Mouse (Mus musculus) embryonic facial prominence, embryonic 12.5 days (tissue): ENCODE results near the gene Napsa. TPM values are rescaled to one million over a fixed set of nuclear protein-coding genes. Genes with fewer than 3 reads are reported as not detected.

ENCODE experiments used
- ATAC-seq: fragments of 200-750 bp; cut with Nextera tagmentation; 2 replicates; pipeline ENCODE4 v1.8.0; 2017; ENCODE audit not compliant: insufficient number of reproducible peaks, insufficient read depth, low FRiP score, low TSS enrichment
- H3K27ac ChIP-seq: fragments of 300-500 bp; sonication (generic); 2 replicates; pipeline ENCODE4 v1.5.1; 2016; ENCODE audit warnings: mild to moderate bottlenecking
- H3K27me3 ChIP-seq: fragments of 300-500 bp; sonication (generic); 2 replicates; pipeline ENCODE4 v1.6.1; 2016; ENCODE audit warnings: mild to moderate bottlenecking, moderate library complexity
- H3K36me3 ChIP-seq: fragments of 300-500 bp; sonication (generic); 2 replicates; pipeline ENCODE4 v1.6.1; 2016; ENCODE audit warnings: mild to moderate bottlenecking
- H3K4me1 ChIP-seq: fragments of 300-500 bp; sonication (generic); 2 replicates; pipeline ENCODE4 v1.6.1; 2016
- H3K4me2 ChIP-seq: fragments of 300-500 bp; sonication (generic); replicated peaks from 2 replicates; pipeline ENCODE4 v1.6.1; 2016; ENCODE audit warnings: mild to moderate bottlenecking, moderate library complexity
- H3K4me3 ChIP-seq: fragments of 300-500 bp; sonication (generic); 2 replicates; pipeline ENCODE4 v1.5.1; 2016; ENCODE audit warnings: mild to moderate bottlenecking
- H3K9ac ChIP-seq: fragments of 300-500 bp; sonication (generic); 2 replicates; pipeline ENCODE4 v1.6.1; 2016; ENCODE audit warnings: mild to moderate bottlenecking, moderate library complexity
- H3K9me3 ChIP-seq: fragments of 300-500 bp; sonication (generic); 2 replicates; pipeline ENCODE4 v1.6.1; 2016; ENCODE audit warnings: mild to moderate bottlenecking, moderate library complexity
- WGBS: fragments of 180-500 bp; shearing (Covaris S2); methylation state at CpG from one replicate; pipeline ENCODE4 v1.1.7; 2016; 5-methylcytosine and 5-hydroxymethylcytosine counted together
- polyA plus RNA-seq: library from polyadenylated mRNA; unstranded; fragments of >200 nt; fragmentation: Nextera tagmentation; extraction: Ambion mirVana; gene quantifications from 2 replicates; pipeline ENCODE4 v1.2.1, GENCODE M21; 2016

Gene Napsa
- polyA plus RNA-seq, 1 experiment from 2014 or later = 1.1 TPM

DNA sequence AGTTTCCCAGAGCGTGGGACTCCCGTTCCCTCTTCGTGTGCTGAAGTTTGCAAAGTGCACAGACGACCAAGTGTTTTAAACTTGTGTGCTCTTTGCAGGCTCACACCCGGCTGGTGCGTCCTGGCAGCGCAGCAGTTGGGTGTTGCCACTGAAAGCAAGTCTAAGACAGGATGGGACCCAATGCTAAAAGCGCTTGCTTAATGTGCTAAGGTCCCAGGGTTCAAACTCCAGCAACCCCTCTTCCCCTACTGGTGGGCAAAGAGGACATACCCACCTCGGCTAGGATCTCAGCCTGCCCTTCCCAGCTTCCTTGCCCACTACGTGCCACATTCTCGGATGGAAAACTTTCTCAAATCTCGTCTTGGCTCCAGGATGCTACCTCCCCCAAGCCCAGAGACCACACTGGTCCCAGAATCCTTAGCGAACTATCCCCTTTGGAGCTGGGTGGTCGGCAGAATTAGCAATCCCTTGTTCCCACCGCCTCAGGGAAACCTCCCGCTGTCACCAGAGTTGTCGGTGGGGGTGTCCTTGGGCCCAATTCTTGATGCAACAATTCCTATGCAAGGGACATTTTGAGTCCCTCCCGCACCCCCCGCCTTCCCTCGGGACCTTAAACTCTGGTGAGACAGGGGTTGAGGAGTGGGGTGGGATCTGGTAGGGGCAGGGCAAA, 31.1 kb downstream of the Napsa start:
- ATAC-seq = no peak
- Histone ChIP-seq H3K4me1 (peaks cover 26% of the 10 kb centered on the region), H3K27ac (no peak overlapping the region)

GRCm38 (mm10) chr7:44604139-44604606, 32.0 kb downstream of the Napsa start:
- Histone ChIP-seq H3K27me3 (peaks cover 62% of the 10 kb centered on the region), H3K9me3 (no peaks in the 10 kb centered on the region), H3K36me3 (no peaks in the 10 kb centered on the region), H3K4me1 (peaks cover 26% of the 10 kb centered on the region), H3K27ac (no peak overlapping the region), H3K4me3 (peak overlapping the region; percentile 30), H3K4me2 (peak overlapping the region; percentile 46), H3K9ac (no peak overlapping the region)
- WGBS = 0% methylated on average over 16 of the region's 25 CpGs
- peak; percentile 74 for ATAC-seq

More for the DNA sequence above, 31.1 kb downstream of the Napsa start:
- no peak overlapping the region for H3K9ac ChIP-seq
- peaks cover 62% of the 10 kb centered on the region for H3K27me3 ChIP-seq
- WGBS = 3% methylated on average over 20 of the region's 20 CpGs
- peak overlapping the region; percentile 46 for H3K4me2 ChIP-seq
- H3K4me3 ChIP-seq = peak overlapping the region; percentile 30
- no peaks in the 10 kb centered on the region for H3K36me3 ChIP-seq
- no peaks in the 10 kb centered on the region for H3K9me3 ChIP-seq

GRCm38 (mm10) chr7:44604619-44605018, 32.4 kb downstream of the Napsa start:
- no peaks in the 10 kb centered on the region for H3K9me3 ChIP-seq
- H3K27me3 ChIP-seq = peaks cover 62% of the 10 kb centered on the region
- no peak overlapping the region for H3K9ac ChIP-seq
- 1% methylated on average over 8 of the region's 8 CpGs for WGBS
- H3K4me3 ChIP-seq = peak overlapping the region; percentile 30
- peaks cover 26% of the 10 kb centered on the region for H3K4me1 ChIP-seq
- H3K27ac ChIP-seq = no peak overlapping the region
- H3K4me2 ChIP-seq = peak overlapping the region; percentile 46
- no peaks in the 10 kb centered on the region for H3K36me3 ChIP-seq
- no peak for ATAC-seq

DNA sequence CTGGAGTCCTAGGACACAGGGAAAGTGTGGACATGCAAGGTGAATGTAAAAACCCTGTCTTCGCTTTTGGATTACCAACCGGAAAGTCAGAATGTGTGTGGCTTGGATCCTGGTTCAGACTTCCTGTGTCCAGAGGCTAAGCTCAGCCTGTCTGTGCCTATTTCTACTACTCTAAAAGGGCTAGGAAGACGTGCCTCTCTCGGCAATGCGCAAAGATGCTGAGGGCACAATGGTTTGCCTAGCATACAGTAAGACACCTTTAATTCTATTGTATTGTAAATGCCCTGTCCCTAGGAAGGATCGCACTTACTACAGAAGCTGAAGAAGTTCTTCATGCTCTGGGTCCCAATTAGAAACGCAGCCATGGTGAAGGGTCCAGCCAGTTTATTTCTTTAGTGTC, 33.3 kb downstream of the Napsa start:
- ATAC-seq = no peak
- Histone ChIP-seq H3K9ac (no peak overlapping the region), H3K27me3 (peaks cover 62% of the 10 kb centered on the region), H3K36me3 (no peaks in the 10 kb centered on the region), H3K9me3 (no peaks in the 10 kb centered on the region), H3K4me1 (peaks cover 26% of the 10 kb centered on the region), H3K27ac (no peak overlapping the region), H3K4me2 (no peak overlapping the region), H3K4me3 (no peak overlapping the region)
- WGBS = 36% methylated on average over 7 of the region's 7 CpGs

DNA sequence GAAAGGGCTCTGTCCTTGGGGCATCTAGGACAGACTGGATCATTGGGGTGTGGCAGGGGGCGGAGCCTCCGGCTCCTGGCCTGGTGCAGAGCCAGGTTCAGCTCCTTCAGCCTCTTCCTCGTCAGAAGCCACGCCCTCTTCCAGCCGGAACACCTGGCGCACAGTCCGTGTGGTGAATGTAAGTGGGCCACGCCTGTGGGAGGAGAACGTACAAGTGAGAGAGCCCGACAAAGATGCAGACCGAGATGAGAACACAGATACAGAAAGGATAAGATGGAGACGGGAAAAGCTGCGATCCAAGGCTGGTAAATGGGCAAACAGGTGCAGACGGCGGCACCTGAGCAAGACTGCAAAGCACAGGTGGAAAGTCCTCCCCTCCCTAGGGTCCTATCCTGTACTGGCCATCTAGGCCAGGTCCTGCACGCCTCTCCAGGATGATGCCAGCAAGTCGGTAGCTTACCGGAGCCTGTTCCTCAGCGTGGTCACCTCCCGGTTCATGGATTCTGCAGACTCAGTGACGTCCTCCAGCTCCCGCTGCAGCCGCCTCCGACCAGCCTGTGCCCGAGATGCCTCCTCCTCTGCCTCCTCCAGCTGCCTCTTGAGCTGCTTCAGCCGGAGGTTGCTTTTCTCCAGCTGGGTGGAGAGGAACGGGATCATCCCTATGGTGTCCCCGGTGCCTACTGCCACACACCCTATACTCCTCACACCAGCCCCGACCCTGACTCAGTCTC, 34.2 kb downstream of the Napsa start:
- no peaks in the 10 kb centered on the region for H3K36me3 ChIP-seq
- 7% methylated on average over 29 of the region's 29 CpGs for WGBS
- no peak overlapping the region for H3K4me3 ChIP-seq
- H3K4me1 ChIP-seq = peaks cover 26% of the 10 kb centered on the region
- no peaks in the 10 kb centered on the region for H3K9me3 ChIP-seq
- no peak overlapping the region for H3K27ac ChIP-seq
- no peak for ATAC-seq
- H3K4me2 ChIP-seq = peak overlapping the region; percentile 12; the same call in 1 of the 2 replicates
- H3K9ac ChIP-seq = no peak overlapping the region
- H3K27me3 ChIP-seq = peaks cover 54% of the 10 kb centered on the region

- Histone ChIP-seq H3K27me3 (peaks cover 33% of the 10 kb centered on the region), H3K36me3 (no peaks in the 10 kb centered on the region), H3K9me3 (no peaks in the 10 kb centered on the region), H3K27ac (no peak overlapping the region), H3K9ac (no peak overlapping the region), H3K4me1 (0 out of 2 replicates have a peak, but pooled peaks cover 3% of the 10 kb centered on the region), H3K4me2 (no peak overlapping the region), H3K4me3 (no peak overlapping the region)
- 77% methylated on average over 7 of the region's 7 CpGs for WGBS
- ATAC-seq = no peak
These were observed 40.0 kb downstream of the Napsa start for GRCm38 (mm10) chr7:44612192-44612591.

GRCm38 (mm10) chr7:44614041-44614688, 42.0 kb downstream of the Napsa start:
- Histone ChIP-seq H3K4me2 (peak overlapping the region; percentile 19; the same call in 1 of the 2 replicates), H3K9ac (no peak overlapping the region), H3K4me3 (no peak overlapping the region), H3K36me3 (no peaks in the 10 kb centered on the region), H3K9me3 (no peaks in the 10 kb centered on the region), H3K27me3 (peaks cover 32% of the 10 kb centered on the region), H3K27ac (no peak overlapping the region), H3K4me1 (0 out of 2 replicates have a peak, but pooled peaks cover 3% of the 10 kb centered on the region)
- no peak for ATAC-seq
- 5% methylated on average over 20 of the region's 20 CpGs for WGBS

DNA sequence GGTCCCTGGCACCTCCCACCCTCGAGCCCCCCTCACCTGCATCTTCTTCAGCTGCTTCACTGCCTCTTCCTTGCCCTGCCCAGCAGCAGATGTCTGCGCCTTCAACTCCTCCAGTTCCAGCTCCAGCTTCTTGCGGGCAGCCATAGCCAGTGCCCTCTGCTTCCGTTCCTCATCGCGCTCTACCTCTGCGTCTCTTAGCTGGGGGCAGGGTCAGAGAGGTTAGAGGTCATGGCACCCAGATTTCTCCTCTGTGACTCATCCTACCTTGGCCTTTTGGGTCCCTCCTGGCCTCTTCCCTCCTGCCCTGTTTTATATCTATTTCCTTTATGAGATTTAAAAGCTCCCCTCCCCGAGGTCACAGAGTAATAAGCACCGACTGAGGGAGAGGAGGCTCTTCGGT, 43.1 kb downstream of the Napsa start:
- Histone ChIP-seq H3K9ac (no peak overlapping the region), H3K4me2 (no peak overlapping the region), H3K4me1 (0 out of 2 replicates have a peak, but pooled peaks cover 3% of the 10 kb centered on the region), H3K36me3 (no peaks in the 10 kb centered on the region), H3K27me3 (peaks cover 32% of the 10 kb centered on the region), H3K9me3 (no peaks in the 10 kb centered on the region), H3K27ac (no peak overlapping the region), H3K4me3 (no peak overlapping the region)
- no peak for ATAC-seq
- WGBS = 14% methylated on average over 10 of the region's 10 CpGs

DNA sequence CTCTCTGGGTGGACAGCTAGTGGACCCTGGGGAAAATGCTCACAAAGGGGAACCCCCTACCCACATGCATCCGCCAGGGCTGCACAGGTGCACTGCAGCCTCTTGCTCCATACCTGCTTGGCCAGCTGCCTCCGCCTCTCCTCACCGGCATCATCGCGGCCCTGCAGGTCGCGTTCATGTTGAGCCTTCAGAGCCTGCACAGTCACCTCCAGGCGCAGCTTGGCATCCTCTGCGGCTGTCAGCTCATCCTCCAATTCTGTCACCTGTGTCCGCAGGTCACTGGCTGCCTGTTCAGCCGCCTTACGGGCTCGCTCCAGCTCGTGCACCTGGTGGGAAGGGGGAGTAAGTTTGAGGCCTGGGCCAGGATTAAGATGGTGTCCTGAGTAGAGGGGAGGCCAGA, 43.8 kb downstream of the Napsa start:
- Histone ChIP-seq H3K4me2 (no peak overlapping the region), H3K9me3 (no peaks in the 10 kb centered on the region), H3K27me3 (peaks cover 32% of the 10 kb centered on the region), H3K36me3 (no peaks in the 10 kb centered on the region), H3K9ac (no peak overlapping the region), H3K4me3 (no peak overlapping the region), H3K4me1 (0 out of 2 replicates have a peak, but pooled peaks cover 3% of the 10 kb centered on the region), H3K27ac (no peak overlapping the region)
- 77% methylated on average over 14 of the region's 14 CpGs for WGBS
- ATAC-seq = no peak

GRCm38 (mm10) chr7:44617059-44617458, 44.9 kb downstream of the Napsa start:
- H3K9me3 ChIP-seq = no peaks in the 10 kb centered on the region; the same call in 1 of the 2 replicates
- no peak overlapping the region for H3K4me3 ChIP-seq
- no peak overlapping the region for H3K27ac ChIP-seq
- 0 out of 2 replicates have a peak, but pooled peaks cover 3% of the 10 kb centered on the region for H3K4me1 ChIP-seq
- no peak overlapping the region for H3K4me2 ChIP-seq
- WGBS = 76% methylated on average over 3 of the region's 3 CpGs
- no peaks in the 10 kb centered on the region for H3K36me3 ChIP-seq
- H3K9ac ChIP-seq = no peak overlapping the region
- peaks cover 32% of the 10 kb centered on the region for H3K27me3 ChIP-seq
- no peak for ATAC-seq

DNA sequence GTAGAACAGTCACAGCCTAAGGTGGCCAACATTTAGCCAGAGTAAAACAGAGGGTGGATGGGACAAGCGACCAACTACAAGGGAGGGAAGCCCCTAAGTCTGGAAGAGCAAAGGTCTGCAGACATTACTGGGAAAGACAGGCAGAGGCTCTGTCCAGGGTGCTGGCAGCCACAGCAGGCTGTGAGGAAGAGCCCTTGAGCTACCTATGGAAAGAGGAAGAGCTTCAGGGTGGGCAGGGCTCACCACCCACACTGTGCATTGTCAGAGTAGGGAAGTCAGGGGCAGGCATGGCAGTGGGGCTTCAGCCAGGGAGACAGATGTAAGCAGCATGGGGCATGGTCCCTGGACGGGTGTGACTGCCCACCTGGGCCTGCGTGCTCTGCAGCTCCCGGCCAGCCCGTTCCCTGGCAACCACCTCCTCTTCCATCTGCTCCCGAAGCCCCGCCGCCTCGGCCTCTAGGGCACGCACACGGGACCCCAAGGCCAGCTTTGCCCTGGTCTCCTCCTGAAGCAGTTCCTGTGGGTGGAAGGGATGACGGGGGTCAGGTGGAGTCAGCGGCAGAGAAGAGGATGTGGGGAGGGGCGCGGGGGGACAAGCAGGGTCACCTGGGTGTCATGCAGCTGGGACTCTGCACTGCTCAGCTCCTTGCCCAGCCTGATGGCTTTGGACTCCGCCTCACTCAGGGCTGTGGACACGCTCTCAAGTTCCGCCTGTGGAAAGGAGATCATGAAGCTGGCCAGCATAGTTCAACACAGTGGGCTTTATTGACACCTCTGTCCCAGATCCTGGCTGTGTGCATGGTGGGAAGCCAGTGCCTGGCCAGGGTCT, 51.7 kb downstream of the Napsa start:
- Histone ChIP-seq H3K27ac (no peak overlapping the region), H3K4me3 (no peak overlapping the region), H3K27me3 (no peaks in the 10 kb centered on the region), H3K9ac (no peak overlapping the region), H3K36me3 (no peaks in the 10 kb centered on the region), H3K4me2 (no peak overlapping the region), H3K9me3 (no peaks in the 10 kb centered on the region; the same call in 1 of the 2 replicates), H3K4me1 (no peaks in the 10 kb centered on the region)
- 42% methylated on average over 18 of the region's 18 CpGs for WGBS
- ATAC-seq = no peak
